Mouse (Mus musculus) bone marrow macrophage, adult 2 months (primary cell): ENCODE data around the gene Hoxd13.

Source experiments
- CTCF ChIP-seq: IDR thresholded peaks from 2 replicates; pipeline ENCODE4 v1.5.1; 2012; ENCODE audit warnings: low read depth, mild to moderate bottlenecking, low read length, moderate library complexity
- POLR2A ChIP-seq: IDR thresholded peaks from 2 replicates; pipeline ENCODE4 v1.6.1; 2012; ENCODE audit warnings: mild to moderate bottlenecking, low read depth, low read length, borderline replicate concordance

GRCm38 (mm10) chr2:74666411-74666810, 1.7 kb upstream of the Hoxd13 start:
- no peak for TF ChIP-seq POLR2A
- no peak for TF ChIP-seq CTCF
